Mouse (Mus musculus): ENCODE data around the gene Lrtm2.

GRCm38 (mm10) chr6:119329215-119329714 is 1.3 kb downstream of the Lrtm2 start:
- TF ChIP-seq CTCF (IDR thresholded peaks at IDR 0.05; ENCODE audit: borderline replicate concordance, insufficient read depth, low read depth, low read length), result no peak
- TF ChIP-seq POLR2A (IDR thresholded peaks at IDR 0.05; ENCODE audit: borderline replicate concordance, insufficient read depth, low read length), result no peak
